Mouse (Mus musculus): Measurements from ENCODE around the gene Olfr205.
"Not testable (repeated sequence)": the region's sequence is repeated elsewhere in the genome, so short reads cannot be mapped to it uniquely, and the experiment has no call there.

DNA sequence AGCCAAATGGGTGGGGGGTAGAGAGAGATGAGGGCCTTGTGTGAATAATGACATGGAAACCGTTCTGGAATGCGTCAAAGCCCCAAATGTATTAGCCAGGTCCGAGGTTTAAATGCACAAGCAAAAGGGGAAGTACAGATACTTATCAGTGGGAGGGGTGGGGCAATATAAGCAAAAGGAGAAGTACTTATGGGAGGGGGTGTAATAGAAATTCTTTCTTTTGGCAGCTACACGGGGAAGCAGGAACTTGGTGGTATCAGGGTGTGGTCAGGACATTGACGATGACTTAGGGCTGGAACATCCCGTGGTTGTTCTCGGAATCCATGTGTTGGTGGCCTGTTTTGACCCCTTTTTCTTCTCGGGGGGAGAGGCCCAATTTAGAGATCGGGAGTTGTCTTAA is 43.4 kb downstream of the Olfr205 start:
- not testable (repeated sequence) for TF ChIP-seq CTCF, EP300 (IDR thresholded peaks at IDR 0.05; ENCODE audit: low read depth)
